Mouse (Mus musculus) C2C12 (cell line): ENCODE data around the gene Dnase1l3.

Experiments
- CEBPB ChIP-seq: IDR thresholded peaks from one replicate; pipeline ENCODE4 v1.6.1; 2011; ENCODE audit warnings: low read depth, mild to moderate bottlenecking, control low read depth, moderate library complexity
- CTCF ChIP-seq: IDR thresholded peaks from one replicate; pipeline ENCODE4 v1.5.1; 2011; ENCODE audit not compliant: control insufficient read depth, insufficient read depth, insufficient read length
- MAX ChIP-seq: IDR thresholded peaks from one replicate; pipeline ENCODE4 v1.6.1; 2011; ENCODE audit warnings: mild to moderate bottlenecking, control low read depth

- TF ChIP-seq MAX (no peak), CTCF (no peak), CEBPB (no peak)
Measured at GRCm38 (mm10) chr14:7928362-7928761, 66.0 kb downstream of the Dnase1l3 start.
